Mouse (Mus musculus) limb, embryonic 11.5 days (tissue): Measurements from ENCODE around the gene Phf21a. TPM values are rescaled to one million over a fixed set of nuclear protein-coding genes. Genes with fewer than 3 reads are reported as not detected.
A peak's percentile ranks its signal among the peaks of the same experiment; 100 is the strongest.

Experiments
- microRNA counts: library from miRNA; unstranded; fragments of <30 nt; microRNA quantifications from one replicate; lab custom pipeline; 2016
- microRNA-seq: library from miRNA; unstranded; fragments of <30 nt; microRNA quantifications from one replicate; pipeline ENCODE4, GENCODE M21; 2016
- polyA plus RNA-seq: library from polyadenylated mRNA; unstranded; fragments of >200 nt; fragmentation: Nextera tagmentation; extraction: Ambion mirVana; gene quantifications from 2 replicates; pipeline ENCODE4 v1.2.1, GENCODE M21; 2014

Gene Phf21a
- polyA plus RNA-seq, 1 experiment from 2014 or later, result 38.7 TPM

MicroRNAs encoded within 50 kb of the gene (microRNA counts, 519-probe panel; counts per million panel counts)
- microRNA mmu-miR-1955 (lab: Ali Mortazavi, UCI), result 4,434 counts per million, percentile 68 among the panel's probes with 10 or more counts

Small RNA genes within 50 kb of the gene (microRNA-seq; reads per million reads assigned to microRNA genes)
- gene Mir1955 (46.1 reads per million, percentile 39 among the genes with 10 or more reads in this experiment), gene Mir7000 (not detected)

Other genes starting within 250 kb of the Phf21a start
- 0.53 and 0.68 TPM in 2 replicates for gene Chrm4, start 165.9 kb upstream of the Phf21a start, polyA plus RNA-seq
- 2,345 and 2,452 TPM in 2 replicates for gene Mdk, start 160.8 kb upstream of the Phf21a start, polyA plus RNA-seq
- 0.32 and 0.48 TPM in 2 replicates for gene Gm9821, start 147.4 kb upstream of the Phf21a start, polyA plus RNA-seq
- gene Dgkz, start 117.3 kb upstream of the Phf21a start, polyA plus RNA-seq, result 36.9 and 37.6 TPM in 2 replicates
- gene Creb3l1, start 68.6 kb upstream of the Phf21a start, polyA plus RNA-seq, result 0.85 and 1.3 TPM in 2 replicates